In genomic region chr12:85284331-85284730, GRCm38 (mm10) we compare ENCODE assay signal across 22 mouse cellular contexts.
"Had no signal": no experiment of that assay in that cellular context is flagged by ENCODE, and none has a peak within 500 bp of the region (broad histone marks: within the 10 kb centered on the region; RNA-seq: fewer than 3 reads in every experiment).

No protein-coding gene starts in this region.

- H3K27ac ChIP-seq: liver, embryonic 15.5 days; midbrain, embryonic 13.5 days; midbrain, embryonic 15.5 days; neural tube, embryonic 13.5 days; neural tube, embryonic 15.5 days; stomach, embryonic 15.5 days; stomach, postnatal 0 days had no signal

- H3K9me3 ChIP-seq: liver, embryonic 15.5 days; midbrain, embryonic 13.5 days; midbrain, embryonic 15.5 days; neural tube, embryonic 13.5 days; neural tube, embryonic 15.5 days; stomach, embryonic 15.5 days had no signal

- H3K36me3 ChIP-seq: liver, embryonic 15.5 days; midbrain, embryonic 13.5 days; midbrain, embryonic 15.5 days; neural tube, embryonic 13.5 days; neural tube, embryonic 15.5 days; stomach, embryonic 15.5 days had no signal

- H3K4me2 ChIP-seq: liver, embryonic 15.5 days; lung, embryonic 14.5 days; midbrain, embryonic 11.5 days; midbrain, embryonic 13.5 days; midbrain, embryonic 15.5 days; neural tube, embryonic 13.5 days; neural tube, embryonic 15.5 days; stomach, embryonic 15.5 days had no signal

- DNase-seq: liver, postnatal 0 days; lung, embryonic 14.5 days; lung, postnatal 10 days; lung, postnatal 4 days; retina, postnatal 1 day; right cerebral cortex, adult 18-20 months; right cerebral cortex, postnatal 25 days; right cerebral cortex, postnatal 4 days; spleen, adult 18-20 months; thymus, adult 2 months; thymus, postnatal 25 days; thymus, postnatal 4 days had no signal

- H3K9ac ChIP-seq: liver, embryonic 15.5 days; liver, postnatal 0 days; lung, embryonic 14.5 days; midbrain, embryonic 13.5 days; midbrain, embryonic 15.5 days; neural tube, embryonic 13.5 days; neural tube, embryonic 15.5 days; stomach, embryonic 15.5 days had no signal

- H3K27me3 ChIP-seq: midbrain, embryonic 15.5 days; neural tube, embryonic 13.5 days; neural tube, embryonic 15.5 days; stomach, embryonic 15.5 days had no signal

- H3K4me3 ChIP-seq: liver, embryonic 15.5 days; megakaryocyte, embryonic 14.5 days; midbrain, embryonic 13.5 days; midbrain, embryonic 15.5 days; myocyte; neural tube, embryonic 13.5 days; neural tube, embryonic 15.5 days; stomach, embryonic 15.5 days had no signal

- ATAC-seq: liver, postnatal 0 days; midbrain, embryonic 13.5 days; midbrain, embryonic 15.5 days had no signal
